Mouse (Mus musculus): Measurements from ENCODE around the gene Gltp. TPM values are rescaled to one million over a fixed set of nuclear protein-coding genes. Genes with fewer than 3 reads are reported as not detected.

Gene Gltp
- 6.3 and 7.0 TPM in 2 replicates for polyA plus RNA-seq (2012)

DNA sequence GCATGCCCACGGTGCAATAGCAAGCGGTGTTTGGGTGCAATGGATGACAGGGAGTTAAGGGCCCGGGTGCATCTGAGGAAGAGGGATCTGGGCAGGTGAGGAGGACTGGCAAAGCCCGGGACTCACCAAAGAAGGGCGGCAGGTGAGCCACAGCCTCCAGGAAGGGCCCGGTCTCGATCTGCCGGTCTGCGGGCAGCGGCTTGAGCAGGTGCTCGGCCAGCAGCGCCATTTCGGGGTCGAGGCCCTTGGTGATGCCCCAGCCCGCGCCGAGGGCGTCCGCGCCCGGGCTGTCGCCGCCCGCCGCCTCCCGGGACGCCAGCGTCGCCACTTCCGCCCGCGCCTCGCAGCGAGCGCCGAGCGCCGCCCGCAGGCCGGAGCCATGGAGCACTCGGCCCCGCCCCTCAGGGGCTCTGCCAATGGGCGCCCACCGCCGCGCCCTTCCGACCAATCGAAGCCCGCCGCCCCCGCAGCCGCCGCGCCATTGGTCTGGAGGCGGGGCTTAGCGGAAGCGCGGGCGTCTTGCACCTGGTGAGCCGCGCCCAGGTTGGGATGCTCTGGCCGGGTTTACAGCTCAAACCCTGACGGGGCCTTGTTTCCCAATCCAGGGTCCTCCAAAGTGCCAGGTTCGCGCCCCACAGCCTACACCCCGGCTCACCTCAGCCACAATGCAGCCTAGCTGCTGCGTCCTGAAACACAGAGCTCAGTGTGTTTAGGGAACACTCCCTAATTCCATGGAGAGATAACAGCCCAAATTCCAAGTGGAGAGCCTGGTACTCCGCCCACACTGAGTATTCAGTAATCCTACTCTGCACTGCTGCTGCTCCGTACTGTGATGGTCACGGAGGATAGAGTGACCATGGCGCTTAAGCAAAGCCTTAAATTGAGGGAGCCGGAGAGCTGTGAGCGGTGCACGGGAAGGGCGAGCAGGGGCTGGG lies at the start of gene Gltp:
Gene Gltp (minus strand): TSS at position 352 of the 935 bp plus-strand sequence.
- peak within 1 kb of the TSS; percentile 88 for H3K4me3 ChIP-seq (replicated peaks)
- peaks cover 51% of the 10 kb centered on the region for H3K4me1 ChIP-seq (ENCODE audit: control insufficient read depth)
- TF ChIP-seq GATA1 (IDR thresholded peaks at IDR 0.05; ENCODE audit: low read length) (no peak), TAL1 (IDR thresholded peaks at IDR 0.05; ENCODE audit: low read length) (no peak)
- H3K36me3 ChIP-seq (ENCODE audit: control insufficient read depth): no peaks in the 10 kb centered on the region; the same call in 1 of the 2 replicates
- H3K27me3 ChIP-seq (ENCODE audit: control insufficient read depth): peaks cover 23% of the 10 kb centered on the region
- no peaks in the 10 kb centered on the region; the same call in 1 of the 2 replicates for H3K9me3 ChIP-seq (ENCODE audit: control insufficient read depth, low read length)

DNA sequence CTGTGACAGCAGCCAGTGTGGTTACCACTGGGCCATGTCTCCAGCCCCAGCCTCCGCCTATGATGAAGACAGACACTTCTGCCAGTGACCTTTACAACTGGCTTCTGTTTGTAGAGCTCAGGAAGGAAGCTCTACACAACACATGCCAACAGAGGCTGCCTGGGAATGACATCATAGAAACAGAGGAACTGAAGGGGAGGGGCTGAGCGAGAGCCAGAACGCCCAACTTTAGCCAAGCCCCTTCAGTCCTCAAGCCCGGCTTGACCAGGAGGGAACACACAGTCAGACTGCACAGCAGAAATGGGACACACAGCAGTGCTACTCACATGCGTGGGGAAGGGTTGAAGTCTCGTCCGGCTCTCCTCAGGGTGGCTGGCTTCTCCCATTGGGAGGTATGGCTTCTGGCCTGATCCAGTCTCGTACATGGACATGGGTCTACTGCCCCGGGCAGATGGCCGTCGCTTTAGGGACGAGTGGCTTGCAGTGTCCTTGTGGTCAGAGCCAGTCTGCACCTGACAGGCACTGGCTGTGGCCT lies 48.0 kb upstream of the Gltp start:
- H3K36me3 ChIP-seq (ENCODE audit: control insufficient read depth): peaks cover 94% of the 10 kb centered on the region
- no peak overlapping the region for H3K4me3 ChIP-seq (replicated peaks)
- no peaks in the 10 kb centered on the region for H3K4me1 ChIP-seq (ENCODE audit: control insufficient read depth)
- no peak for TF ChIP-seq TAL1 (IDR thresholded peaks at IDR 0.05; ENCODE audit: low read length)
- no peak for TF ChIP-seq GATA1 (IDR thresholded peaks at IDR 0.05; ENCODE audit: low read length)
- no peaks in the 10 kb centered on the region for H3K9me3 ChIP-seq (ENCODE audit: control insufficient read depth, low read length)
- H3K27me3 ChIP-seq (ENCODE audit: control insufficient read depth): no peaks in the 10 kb centered on the region

DNA sequence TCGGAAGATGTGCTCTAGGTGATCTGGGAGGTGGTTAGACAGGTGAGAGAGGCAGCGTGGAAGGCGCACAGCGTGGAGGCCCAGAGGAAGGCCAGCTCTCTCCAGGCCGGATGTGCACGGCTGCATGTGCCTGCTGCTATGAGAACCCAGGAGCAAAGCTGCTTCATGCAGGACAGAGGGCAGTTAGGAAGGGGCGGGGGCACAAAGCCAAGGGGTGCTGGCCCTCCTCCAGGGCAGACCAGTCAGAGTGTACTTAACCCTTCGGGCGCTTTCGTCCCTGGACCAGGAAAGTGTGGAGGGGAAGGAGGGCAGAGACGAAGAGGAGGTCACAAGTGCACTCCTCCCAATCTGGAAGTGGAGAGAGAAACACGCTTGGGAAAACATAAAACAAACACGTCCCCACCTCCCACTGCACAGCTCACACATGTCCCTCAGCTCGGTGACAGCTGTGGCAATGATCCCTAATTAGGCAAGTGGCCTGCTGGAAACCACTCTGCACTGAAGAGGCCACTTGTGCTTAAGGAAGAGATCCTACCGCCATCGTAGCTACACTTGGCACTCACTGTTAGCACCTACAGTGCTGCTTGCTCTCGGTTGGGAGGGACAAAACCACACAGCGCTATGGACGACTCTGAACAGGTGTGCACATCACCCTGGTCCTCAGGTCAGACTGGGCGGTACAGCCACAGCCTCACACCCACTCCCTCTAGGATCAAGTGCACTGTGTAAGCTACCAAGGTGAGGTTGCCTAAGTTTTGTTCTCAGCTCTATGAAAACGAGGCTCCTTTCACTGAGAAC lies 46.5 kb upstream of the Gltp start:
- H3K9me3 ChIP-seq (ENCODE audit: control insufficient read depth, low read length): no peaks in the 10 kb centered on the region
- H3K27me3 ChIP-seq (ENCODE audit: control insufficient read depth): no peaks in the 10 kb centered on the region
- peaks cover 94% of the 10 kb centered on the region for H3K36me3 ChIP-seq (ENCODE audit: control insufficient read depth)
- TF ChIP-seq TAL1 (IDR thresholded peaks at IDR 0.05; ENCODE audit: low read length) (no peak), GATA1 (IDR thresholded peaks at IDR 0.05; ENCODE audit: low read length) (no peak)
- no peaks in the 10 kb centered on the region for H3K4me1 ChIP-seq (ENCODE audit: control insufficient read depth)
- H3K4me3 ChIP-seq (replicated peaks): no peak overlapping the region

DNA sequence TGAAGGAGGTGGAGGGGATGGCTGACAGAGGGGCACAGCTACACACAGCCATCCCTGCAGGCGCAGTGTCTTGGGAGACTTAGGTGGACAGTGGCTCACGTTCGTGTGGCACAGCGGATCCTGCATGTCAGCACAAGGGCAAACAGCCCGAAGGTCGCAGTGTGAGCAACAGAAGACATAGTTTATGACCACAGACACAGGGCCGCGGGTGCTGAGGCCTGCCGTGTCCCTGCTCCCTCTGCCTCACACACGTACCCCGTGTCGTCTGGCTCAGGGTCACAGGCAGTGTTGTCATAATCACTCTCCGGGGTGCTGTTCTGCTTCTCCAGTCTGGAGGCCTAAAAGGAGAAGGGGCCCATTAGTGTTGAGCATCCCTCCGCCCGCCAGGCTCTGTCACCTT lies 42.8 kb upstream of the Gltp start:
- H3K4me3 ChIP-seq (replicated peaks): no peak overlapping the region
- H3K36me3 ChIP-seq (ENCODE audit: control insufficient read depth): peaks cover 92% of the 10 kb centered on the region
- no peaks in the 10 kb centered on the region for H3K9me3 ChIP-seq (ENCODE audit: control insufficient read depth, low read length)
- no peak for TF ChIP-seq TAL1 (IDR thresholded peaks at IDR 0.05; ENCODE audit: low read length)
- TF ChIP-seq GATA1 (IDR thresholded peaks at IDR 0.05; ENCODE audit: low read length): no peak
- H3K27me3 ChIP-seq (ENCODE audit: control insufficient read depth): no peaks in the 10 kb centered on the region
- no peaks in the 10 kb centered on the region for H3K4me1 ChIP-seq (ENCODE audit: control insufficient read depth)

DNA sequence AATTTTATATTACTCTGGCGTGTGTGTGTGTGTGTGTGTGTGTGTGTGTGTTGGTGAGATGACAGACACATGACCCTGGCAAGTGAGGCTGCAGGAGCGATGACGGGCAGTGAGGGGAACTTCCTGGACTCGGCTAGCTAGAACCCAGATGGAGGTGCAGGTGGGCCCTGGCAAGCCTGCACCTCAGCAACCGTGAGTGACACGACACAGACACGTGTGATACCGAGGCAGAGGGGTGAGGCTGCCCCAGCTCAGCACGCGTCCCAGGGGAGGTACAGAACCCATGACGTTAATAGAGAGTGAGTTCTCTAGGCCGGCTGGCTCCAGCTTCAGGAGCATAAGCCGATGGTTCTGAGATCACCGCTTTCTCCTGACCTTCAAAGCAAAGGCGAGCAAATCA lies 41.2 kb upstream of the Gltp start:
- Histone ChIP-seq H3K36me3 (ENCODE audit: control insufficient read depth) (peaks cover 90% of the 10 kb centered on the region), H3K4me1 (ENCODE audit: control insufficient read depth) (no peaks in the 10 kb centered on the region), H3K4me3 (replicated peaks) (no peak overlapping the region), H3K27me3 (ENCODE audit: control insufficient read depth) (no peaks in the 10 kb centered on the region), H3K9me3 (ENCODE audit: control insufficient read depth, low read length) (no peaks in the 10 kb centered on the region)
- TF ChIP-seq GATA1 (IDR thresholded peaks at IDR 0.05; ENCODE audit: low read length) (no peak), TAL1 (IDR thresholded peaks at IDR 0.05; ENCODE audit: low read length) (no peak)

DNA sequence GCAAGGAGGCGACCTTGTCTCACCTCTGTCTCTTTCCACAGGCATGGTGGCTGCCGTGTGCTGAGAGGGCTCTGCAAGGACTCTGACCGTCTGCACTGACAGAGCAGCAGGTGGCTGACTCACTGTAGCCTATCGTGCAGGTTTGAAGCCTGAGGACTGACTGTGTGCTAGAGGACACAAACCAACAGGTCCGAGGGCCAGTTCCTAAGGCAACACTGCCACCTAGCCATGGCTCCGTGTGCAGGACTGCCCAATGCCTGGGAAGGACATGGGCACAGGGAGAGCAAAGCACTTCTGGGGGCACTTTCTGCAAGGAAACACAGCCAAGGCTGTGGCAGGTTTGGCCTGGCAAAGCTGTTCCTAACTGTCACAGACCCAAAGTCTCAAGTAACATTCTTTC lies 40.7 kb upstream of the Gltp start:
- H3K9me3 ChIP-seq (ENCODE audit: control insufficient read depth, low read length): no peaks in the 10 kb centered on the region
- peaks cover 85% of the 10 kb centered on the region for H3K36me3 ChIP-seq (ENCODE audit: control insufficient read depth)

DNA sequence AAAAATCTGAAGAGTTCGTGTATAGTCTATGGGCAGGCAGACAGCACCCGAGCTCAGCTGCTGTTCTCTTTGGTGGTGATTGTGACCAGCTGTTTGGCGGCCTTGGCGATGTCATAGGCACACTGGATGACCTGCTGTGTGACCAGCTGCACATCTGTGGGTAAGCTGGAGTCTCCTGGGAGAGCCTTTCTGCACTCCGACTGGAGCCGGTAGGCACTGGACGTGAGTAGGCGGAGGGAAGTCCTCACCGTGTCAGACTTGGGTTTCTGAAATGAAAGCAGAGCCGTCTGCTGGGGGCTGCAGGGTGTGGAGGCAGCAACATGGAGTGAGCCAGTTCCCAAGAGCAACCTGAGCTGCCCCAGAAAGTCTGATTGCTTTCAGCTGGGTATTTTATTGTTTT lies 39.3 kb upstream of the Gltp start:
- peaks cover 82% of the 10 kb centered on the region for H3K36me3 ChIP-seq (ENCODE audit: control insufficient read depth)

More for the DNA sequence above, 40.7 kb upstream of the Gltp start:
- Histone ChIP-seq H3K27me3 (ENCODE audit: control insufficient read depth) (no peaks in the 10 kb centered on the region), H3K4me3 (replicated peaks) (no peak overlapping the region), H3K4me1 (ENCODE audit: control insufficient read depth) (no peaks in the 10 kb centered on the region)
- TF ChIP-seq TAL1 (IDR thresholded peaks at IDR 0.05; ENCODE audit: low read length): no peak
- no peak for TF ChIP-seq GATA1 (IDR thresholded peaks at IDR 0.05; ENCODE audit: low read length)

DNA sequence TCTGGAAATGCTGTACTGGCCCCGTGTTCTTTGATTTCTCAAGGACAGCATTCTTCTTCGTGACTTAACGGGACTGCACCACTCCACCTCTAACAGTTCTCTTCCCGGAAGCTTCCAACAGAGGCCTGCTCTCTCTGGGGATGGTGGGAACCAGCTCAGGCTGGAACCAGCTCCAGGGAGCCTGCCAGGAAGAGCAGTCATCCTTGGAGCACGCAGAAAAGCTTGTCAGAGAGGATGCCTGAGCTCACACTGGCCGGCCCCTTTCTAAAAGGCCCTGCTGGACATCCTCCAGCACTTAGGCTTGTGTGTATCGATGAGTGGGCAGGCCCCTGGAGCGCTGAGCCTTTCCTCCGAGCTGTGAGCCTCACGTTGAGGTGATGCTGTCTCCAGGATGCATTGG lies 37.4 kb upstream of the Gltp start:
- TF ChIP-seq GATA1 (IDR thresholded peaks at IDR 0.05; ENCODE audit: low read length): no peak
- no peak for TF ChIP-seq TAL1 (IDR thresholded peaks at IDR 0.05; ENCODE audit: low read length)
- H3K4me1 ChIP-seq (ENCODE audit: control insufficient read depth): no peaks in the 10 kb centered on the region
- no peaks in the 10 kb centered on the region for H3K27me3 ChIP-seq (ENCODE audit: control insufficient read depth)
- H3K9me3 ChIP-seq (ENCODE audit: control insufficient read depth, low read length): peaks cover 6% of the 10 kb centered on the region
- H3K4me3 ChIP-seq (replicated peaks): no peak overlapping the region
- peaks cover 74% of the 10 kb centered on the region for H3K36me3 ChIP-seq (ENCODE audit: control insufficient read depth)

More for the DNA sequence above, 39.3 kb upstream of the Gltp start:
- Histone ChIP-seq H3K27me3 (ENCODE audit: control insufficient read depth) (no peaks in the 10 kb centered on the region), H3K4me1 (ENCODE audit: control insufficient read depth) (no peaks in the 10 kb centered on the region), H3K9me3 (ENCODE audit: control insufficient read depth, low read length) (no peaks in the 10 kb centered on the region), H3K4me3 (replicated peaks) (no peak overlapping the region)
- TF ChIP-seq TAL1 (IDR thresholded peaks at IDR 0.05; ENCODE audit: low read length) (no peak), GATA1 (IDR thresholded peaks at IDR 0.05; ENCODE audit: low read length) (no peak)

DNA sequence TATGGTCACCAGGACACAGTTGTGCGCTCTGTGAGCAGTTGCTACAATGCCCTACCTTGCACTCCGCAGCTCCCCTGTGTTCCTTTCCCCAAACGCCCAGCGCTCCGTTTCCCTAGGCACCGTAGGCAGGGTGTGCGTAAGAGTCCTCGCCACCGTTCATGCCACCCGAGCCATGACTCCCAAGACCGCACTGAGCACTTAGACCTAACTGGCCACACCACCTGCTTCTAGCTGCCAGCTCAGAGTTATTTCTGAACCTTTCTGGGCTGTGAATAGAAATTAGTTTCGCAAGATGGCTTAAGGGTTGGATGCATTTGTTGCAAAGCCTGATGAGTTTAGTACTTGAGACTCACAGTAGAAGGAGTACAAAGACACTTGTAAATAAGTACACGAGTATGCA lies 32.1 kb upstream of the Gltp start:
- no peaks in the 10 kb centered on the region for H3K4me1 ChIP-seq (ENCODE audit: control insufficient read depth)
- no peaks in the 10 kb centered on the region for H3K27me3 ChIP-seq (ENCODE audit: control insufficient read depth)
- TF ChIP-seq TAL1 (IDR thresholded peaks at IDR 0.05; ENCODE audit: low read length) (no peak), GATA1 (IDR thresholded peaks at IDR 0.05; ENCODE audit: low read length) (no peak)
- peaks cover 78% of the 10 kb centered on the region for H3K36me3 ChIP-seq (ENCODE audit: control insufficient read depth)
- no peak overlapping the region for H3K4me3 ChIP-seq (replicated peaks)
- H3K9me3 ChIP-seq (ENCODE audit: control insufficient read depth, low read length): peaks cover 6% of the 10 kb centered on the region

Measured in erythroblast, embryonic 14.5 days (primary cell).